Mouse (Mus musculus) CH12.LX (cell line): ENCODE measurements around the gene Fry. TPM values are rescaled to one million over a fixed set of nuclear protein-coding genes. Genes with fewer than 3 reads are reported as not detected.

Experiments used
- DNase-seq: peaks from one replicate; pipeline ENCODE4 v3.0.0-alpha.2; 2013; ENCODE audit errors: extremely low read depth
- H3K27ac ChIP-seq: 2 replicates; pipeline ENCODE4 v1.5.1; 2012; ENCODE audit warnings: low read depth, mild to moderate bottlenecking, control low read depth, moderate library complexity; ENCODE audit not compliant: insufficient read depth
- H3K27me3 ChIP-seq: replicated peaks from 2 replicates; pipeline ENCODE3; 2012; ENCODE audit warnings: inconsistent platforms
- H3K36me3 ChIP-seq, 2 experiments: replicated peaks in 1 of 2; 2 replicates each; pipeline versions ENCODE3 to v1.6.1; 2012; ENCODE audit warnings: inconsistent platforms in 1 of 2, low read length in 1 of 2, mild to moderate bottlenecking in 1 of 2, mixed read lengths in 1 of 2, moderate library complexity in 1 of 2; ENCODE audit not compliant: control insufficient read depth in 1 of 2, insufficient read depth in 1 of 2
- H3K4me1 ChIP-seq, 2 experiments: 2 replicates each; pipeline ENCODE4 v1.6.1; 2012; ENCODE audit warnings: inconsistent platforms in 1 of 2, moderate library complexity in 1 of 2; ENCODE audit not compliant: insufficient read depth in 2 of 2, control insufficient read depth in 1 of 2
- H3K4me2 ChIP-seq: 2 replicates; pipeline ENCODE4 v1.6.1; 2012; ENCODE audit warnings: low read depth, mild to moderate bottlenecking, control low read depth; ENCODE audit not compliant: poor library complexity, insufficient read depth, severe bottlenecking
- H3K4me3 ChIP-seq, 3 experiments: fragments of 150-350 bp in 1 of 3; sonication (generic) in 1 of 3; replicated peaks in 1 of 3; 2 replicates each; pipeline versions ENCODE3 to v1.5.1; 2011 to 2012; ENCODE audit warnings: low read depth in 2 of 3, low read length in 2 of 3, mild to moderate bottlenecking in 2 of 3, moderate library complexity in 2 of 3, control low read depth in 1 of 3, improper control_type of control experiment in 1 of 3, inconsistent platforms in 1 of 3, mixed read lengths in 1 of 3; ENCODE audit not compliant: poor library complexity in 1 of 3
- H3K79me2 ChIP-seq: replicated peaks from 2 replicates; pipeline ENCODE4 v1.6.1; 2012; ENCODE audit warnings: mild to moderate bottlenecking, moderate library complexity; ENCODE audit not compliant: control insufficient read depth, poor library complexity, insufficient read depth, severe bottlenecking; ENCODE audit errors: extremely low read depth
- H3K9ac ChIP-seq: 2 replicates; pipeline ENCODE4 v1.6.1; 2012; ENCODE audit warnings: low read depth, mild to moderate bottlenecking, control low read depth, moderate library complexity; ENCODE audit not compliant: insufficient read depth
- H3K9me3 ChIP-seq: replicated peaks from 2 replicates; pipeline ENCODE3; 2012; ENCODE audit warnings: low read length, inconsistent platforms, mixed read lengths
- BHLHE40 ChIP-seq: IDR thresholded peaks from 2 replicates; pipeline ENCODE4 v1.6.1; 2011; ENCODE audit warnings: mild to moderate bottlenecking, low read depth, low read length, improper control_type of control experiment
- CHD1 ChIP-seq: IDR thresholded peaks from 2 replicates; pipeline ENCODE4 v1.6.1; 2012; ENCODE audit warnings: low read depth, low read length, improper control_type of control experiment, inconsistent platforms
- CTCF ChIP-seq, 2 experiments: IDR thresholded peaks in 1 of 2; conservative IDR thresholded peaks in 1 of 2; 2 replicates each; pipeline ENCODE4 v1.5.1; 2011 to 2012; ENCODE audit warnings: low read depth in 2 of 2, low read length in 2 of 2, improper control_type of control experiment in 1 of 2, inconsistent platforms in 1 of 2, mild to moderate bottlenecking in 1 of 2, moderate library complexity in 1 of 2
- ELF1 ChIP-seq: IDR thresholded peaks from 2 replicates; pipeline ENCODE4 v1.6.1; 2014; ENCODE audit warnings: low read depth, mild to moderate bottlenecking, inconsistent platforms, low read length, improper control_type of control experiment
- KAT2A ChIP-seq: IDR thresholded peaks from 2 replicates; pipeline ENCODE4 v1.6.1; 2012; ENCODE audit warnings: low read length, improper control_type of control experiment, inconsistent platforms; ENCODE audit not compliant: insufficient replicate concordance
- MAZ ChIP-seq: IDR thresholded peaks from 2 replicates; pipeline ENCODE4 v1.6.1; 2012; ENCODE audit warnings: low read depth, mild to moderate bottlenecking, inconsistent platforms, low read length, improper control_type of control experiment, moderate library complexity
- MEF2A ChIP-seq: IDR thresholded peaks from 2 replicates; pipeline ENCODE4 v1.6.1; 2014; ENCODE audit warnings: low read depth, mild to moderate bottlenecking, inconsistent platforms, low read length, improper control_type of control experiment, borderline replicate concordance
- MYC ChIP-seq: IDR thresholded peaks from 2 replicates; pipeline ENCODE4 v1.6.1; 2011; ENCODE audit warnings: low read depth, mild to moderate bottlenecking, improper control_type of control experiment, low read length
- NELFE ChIP-seq: IDR thresholded peaks from 2 replicates; pipeline ENCODE4 v1.6.1; 2011; ENCODE audit warnings: low read depth, low read length, improper control_type of control experiment
- POLR2AphosphoS2 ChIP-seq: IDR thresholded peaks from 2 replicates; pipeline ENCODE4 v1.6.1; 2011; ENCODE audit warnings: low read depth, low read length, improper control_type of control experiment
- RCOR1 ChIP-seq: conservative IDR thresholded peaks from 2 replicates; pipeline ENCODE4 v1.6.1; 2012; ENCODE audit warnings: low read depth, mild to moderate bottlenecking, inconsistent platforms, low read length, improper control_type of control experiment
- SIN3A ChIP-seq: IDR thresholded peaks from 2 replicates; pipeline ENCODE4 v1.6.1; 2012; ENCODE audit warnings: low read length, improper control_type of control experiment, inconsistent platforms
- SMC3 ChIP-seq: IDR thresholded peaks from 2 replicates; pipeline ENCODE4 v1.6.1; 2011; ENCODE audit warnings: low read depth, low read length, improper control_type of control experiment
- TCF12 ChIP-seq: IDR thresholded peaks from 2 replicates; pipeline ENCODE4 v1.6.1; 2014; ENCODE audit warnings: low read depth, mild to moderate bottlenecking, inconsistent platforms, low read length, improper control_type of control experiment
- USF1 ChIP-seq: IDR thresholded peaks from 2 replicates; pipeline ENCODE4 v1.6.1; 2014; ENCODE audit warnings: low read depth, mild to moderate bottlenecking, inconsistent platforms, low read length, improper control_type of control experiment
- ZC3H11A ChIP-seq: IDR thresholded peaks from 2 replicates; pipeline ENCODE4 v1.6.1; 2012; ENCODE audit warnings: low read depth, mild to moderate bottlenecking, inconsistent platforms, low read length, improper control_type of control experiment
- ZKSCAN1 ChIP-seq: IDR thresholded peaks from 2 replicates; pipeline ENCODE4 v1.6.1; 2012; ENCODE audit warnings: low read depth, inconsistent platforms, low read length, improper control_type of control experiment, borderline replicate concordance
- ZMIZ1 ChIP-seq: IDR thresholded peaks from 2 replicates; pipeline ENCODE4 v1.6.1; 2012; ENCODE audit warnings: low read depth, mild to moderate bottlenecking, inconsistent platforms, low read length, improper control_type of control experiment
- ZNF384 ChIP-seq: IDR thresholded peaks from 2 replicates; pipeline ENCODE4 v1.6.1; 2012; ENCODE audit warnings: low read depth, low read length, improper control_type of control experiment, inconsistent platforms
- dilution Hi-C: fragments of 300-500 bp; cut with MboI; formaldehyde crosslinking; loops from 2 replicates; pipeline ENCODE4 v1.14.3; 2020; ENCODE audit warnings: low sequenced_read_pairs; ENCODE audit not compliant: extremely low pct_unique_long_range_greater_than_20kb, extremely low pct_ligation_motif_present
- in situ Hi-C: fragments of 300-500 bp; cut with MboI; formaldehyde crosslinking; loops from 3 replicates; pipeline ENCODE4 v1.14.3; 2019; ENCODE audit warnings: low sequenced_read_pairs, low pct_ligation_motif_present, low pct_unique_long_range_greater_than_20kb, mixed read lengths
- polyA plus RNA-seq: library from polyadenylated mRNA; unstranded; fragments of >175 nt; gene quantifications from 2 replicates; pipeline ENCODE4 v1.2.1, GENCODE M21; 2012; ENCODE audit warnings: low read depth; ENCODE audit not compliant: insufficient read length
- total RNA-seq, 2 experiments: library from RNA; depleted of rRNA; stranded (reverse); fragments of 300-350 nt in 1 of 2; fragments of >200 nt in 1 of 2; gene quantifications; 2 replicates each; pipeline ENCODE4 v1.2.3; 2012 to 2014

The Fry gene
- total and polyA plus RNA-seq, 3 experiments = 0.34 to 0.80 (median 0.34) TPM

GRCm38 (mm10) chr5:150149725-150150124, 31.3 kb downstream of the Fry start:
- dilution Hi-C loops (no loop called here), in situ Hi-C loops (no loop called here)
- Histone ChIP-seq H3K4me1 (no peaks in the 10 kb centered on the region), H3K27ac (no peak overlapping the region), H3K4me3 (no peak overlapping the region), H3K36me3 (no peaks in the 10 kb centered on the region), H3K9me3 (peaks cover 69% of the 10 kb centered on the region), H3K9ac (no peak overlapping the region), H3K4me2 (no peak overlapping the region), H3K79me2 (no peaks in the 10 kb centered on the region), H3K27me3 (no peaks in the 10 kb centered on the region)
- DNase-seq = no peak
- TF ChIP-seq MEF2A = no peak
- no peak for TF ChIP-seq KAT2A
- TF ChIP-seq POLR2AphosphoS2 = no peak
- no peak for TF ChIP-seq ZKSCAN1
- no peak for TF ChIP-seq MAZ
- TF ChIP-seq RCOR1 = no peak
- TF ChIP-seq CTCF (conservative IDR thresholded peaks at IDR 0.05 in 1 of 2, IDR thresholded peaks at IDR 0.05 in 1 of 2; ENCODE audit: low read depth in 2 of 2, low read length in 2 of 2) = no peak
- TF ChIP-seq ZC3H11A = no peak
- TF ChIP-seq BHLHE40 = no peak
- no peak for TF ChIP-seq SIN3A
- TF ChIP-seq MYC = no peak
- TF ChIP-seq TCF12 = no peak

- no peaks in the 10 kb centered on the region for H3K27me3 ChIP-seq
- in situ Hi-C loops = no loop called here
- no peak overlapping the region for H3K9ac ChIP-seq
- no peak overlapping the region for H3K4me3 ChIP-seq
- H3K27ac ChIP-seq = no peak overlapping the region
- no peaks in the 10 kb centered on the region for H3K79me2 ChIP-seq
- TF ChIP-seq CHD1 = no peak
- no peak for TF ChIP-seq BHLHE40
- TF ChIP-seq SMC3 = no peak
- no peak for TF ChIP-seq ZMIZ1
- no peak for TF ChIP-seq ELF1
- TF ChIP-seq MYC = no peak
- TF ChIP-seq MEF2A = no peak
- TF ChIP-seq NELFE = no peak
- TF ChIP-seq ZNF384 = no peak
- no peak for TF ChIP-seq USF1
- DNase-seq = no peak
- H3K4me2 ChIP-seq = no peak overlapping the region
- H3K36me3 ChIP-seq = no peaks in the 10 kb centered on the region
- H3K4me1 ChIP-seq = peaks cover 0 to 7% of the 10 kb centered on the region in 2 experiments; a peak in 1 of 4 replicates
- dilution Hi-C loops = no loop called here
- H3K9me3 ChIP-seq = peaks cover 71% of the 10 kb centered on the region
Observed at GRCm38 (mm10) chr5:150150986-150151385, 32.5 kb downstream of the Fry start.
